9 mouse cellular contexts compared by ENCODE assay signal in genomic region chr17:35301645-35302258, GRCm38 (mm10). TPM values are rescaled to one million over a fixed set of nuclear protein-coding genes. Genes with fewer than 3 reads are reported as not detected.
DNase-seq lines count a peak whose midpoint lies in the region; ATAC-seq and TF ChIP-seq lines count a peak whose summit lies in the region.
"Had no signal": no experiment of that assay in that cellular context is flagged by ENCODE, and none has a peak within 500 bp of the region (broad histone marks: within the 10 kb centered on the region; RNA-seq: fewer than 3 reads in every experiment).

No protein-coding gene starts in this region.

- whole genome bisulfite sequencing in lung, embryonic 14.5 days, result 24% methylated on average over 13 of the region's 13 CpGs

- no peaks in the 10 kb centered on the region for H3K4me1 ChIP-seq in cortical plate, adult 2 months (ENCODE audit: control insufficient read depth, insufficient read depth, low read length)
- H3K4me1 ChIP-seq in lung, embryonic 14.5 days (ENCODE audit: insufficient read depth), result no peaks in the 10 kb centered on the region
- H3K4me1 ChIP-seq: neural tube, embryonic 12.5 days had no signal

- H3K4me3 ChIP-seq in cortical plate, adult 2 months (ENCODE audit: insufficient read depth, low read length), result no peak overlapping the region
- H3K4me3 ChIP-seq in lung, embryonic 14.5 days (ENCODE audit: low read depth, low read length), result no peak overlapping the region
- H3K4me3 ChIP-seq: neural tube, embryonic 12.5 days had no signal

- H3K9ac ChIP-seq in lung, embryonic 14.5 days, result no peak overlapping the region
- H3K9ac ChIP-seq: neural tube, embryonic 12.5 days had no signal

- peak; percentile 68 for ATAC-seq in activated CD4-positive, CD25-positive, alpha-beta regulatory T cell, adult 4 months
- ATAC-seq in lung, embryonic 14.5 days (ENCODE audit: insufficient read depth), result no peak

- H3K36me3 ChIP-seq in lung, embryonic 14.5 days (ENCODE audit: insufficient read depth), result no peaks in the 10 kb centered on the region
- H3K36me3 ChIP-seq: neural tube, embryonic 12.5 days had no signal

- H3K9me3 ChIP-seq in lung, embryonic 14.5 days (ENCODE audit: low read depth, low read length), result no peaks in the 10 kb centered on the region
- H3K9me3 ChIP-seq: neural tube, embryonic 12.5 days had no signal

- TF ChIP-seq POLR2A in cortical plate, adult 2 months (IDR thresholded peaks at IDR 0.05; ENCODE audit: extremely low read depth, insufficient read depth, low read length), result no peak

- no peak overlapping the region for H3K27ac ChIP-seq in cortical plate, adult 2 months (ENCODE audit: insufficient read depth, low read length)
- no peak overlapping the region for H3K27ac ChIP-seq in lung, embryonic 14.5 days (ENCODE audit: low read depth)
- H3K27ac ChIP-seq: neural tube, embryonic 12.5 days had no signal

- DNase-seq in CD4-positive, CD25-positive, alpha-beta regulatory T cell, adult 2 months (ENCODE audit: low read depth, low spot score), result peak; percentile 92
- DNase-seq in heart, adult 8-10 months (ENCODE audit: low spot score), result peak; percentile 94
- DNase-seq in layer of hippocampus, adult 18-20 months (ENCODE audit: low spot score in 2 of 2), result peak; percentile 67 to 91
- DNase-seq in lung, embryonic 14.5 days, result peak; percentile 80
- peak; percentile 84 for DNase-seq in right cerebral cortex, adult 18-20 months
- DNase-seq in urinary bladder, postnatal 14 days (ENCODE audit: low spot score), result peak; percentile 92

- no peaks in the 10 kb centered on the region for H3K27me3 ChIP-seq in lung, embryonic 14.5 days (ENCODE audit: insufficient read depth, low read length)
- H3K27me3 ChIP-seq: neural tube, embryonic 12.5 days had no signal

- no peak overlapping the region for H3K4me2 ChIP-seq in lung, embryonic 14.5 days
- H3K4me2 ChIP-seq: neural tube, embryonic 12.5 days had no signal

- peak; percentile 69 for TF ChIP-seq CTCF in cortical plate, adult 2 months (IDR thresholded peaks at IDR 0.05; ENCODE audit: extremely low read depth, insufficient read depth, low read length)
- peak; percentile 92 for TF ChIP-seq CTCF in lung, embryonic 14.5 days (IDR thresholded peaks at IDR 0.05; ENCODE audit: low read depth)

RNA-seq across cellular contexts. Expression of gene H2-Q1, which starts 18.5 kb away (rescaled TPM):
- not detected for polyA plus RNA-seq in activated CD4-positive, CD25-positive, alpha-beta regulatory T cell, adult 4 months (2017; shearing (Covaris generic))
- polyA plus RNA-seq in cortical plate, adult 2 months (2012; rRNA removed), result 0.68 and 0.88 TPM in 2 replicates
- total RNA-seq in heart, adult 8-10 months (2022), result 1 to 10 TPM in 3 of 4 experiments, under 1 TPM in 1; 0.53 to 1.5 (median 1.4) TPM
- total RNA-seq in layer of hippocampus, adult 18-20 months (2021), result under 1 TPM; 0.15 to 0.25 TPM
- 1.0 and 1.1 TPM in 2 replicates for polyA plus RNA-seq in lung, embryonic 14.5 days (2014; fragmentation: Nextera tagmentation; extraction: Ambion mirVana)

RNA-seq across cellular contexts. Expression of gene H2-D1, which starts 39.2 kb away (rescaled TPM):
- 1,000 to 10,000 TPM; 3,460 to 4,099 TPM for polyA plus RNA-seq in activated CD4-positive, CD25-positive, alpha-beta regulatory T cell, adult 4 months (2017; shearing (Covaris generic))
- polyA plus RNA-seq in cortical plate, adult 2 months (2012; rRNA removed), result 64.1 and 72.6 TPM in 2 replicates
- 100 to 1,000 TPM; 108 to 169 (median 117) TPM for total RNA-seq in heart, adult 8-10 months (2022)
- total RNA-seq in layer of hippocampus, adult 18-20 months (2021), result 10 to 100 TPM; 22.1 to 26.7 TPM
- 69.7 and 73.2 TPM in 2 replicates for polyA plus RNA-seq in lung, embryonic 14.5 days (2014; fragmentation: Nextera tagmentation; extraction: Ambion mirVana)

RNA-seq across cellular contexts. Expression of gene H2-Q2, which starts 40.3 kb away (rescaled TPM):
- polyA plus RNA-seq in activated CD4-positive, CD25-positive, alpha-beta regulatory T cell, adult 4 months (2017; shearing (Covaris generic)), result 1 to 10 TPM; 7.5 to 8.8 TPM
- 0.57 and 0.96 TPM in 2 replicates for polyA plus RNA-seq in cortical plate, adult 2 months (2012; rRNA removed)
- 1 to 10 TPM in 2 of 4 experiments, under 1 TPM in 2; 0.84 to 1.3 (median 1.1) TPM for total RNA-seq in heart, adult 8-10 months (2022)
- total RNA-seq in layer of hippocampus, adult 18-20 months (2021), result under 1 TPM; 0.46 to 0.50 TPM
- polyA plus RNA-seq in lung, embryonic 14.5 days (2014; fragmentation: Nextera tagmentation; extraction: Ambion mirVana), result 9.5 and 10.8 TPM in 2 replicates

Comparison
In these comparisons a context has a peak if more than half of its experiments do, and no peak if none do; other contexts are left out.
1. RNA of gene H2-D1, which starts 39.2 kb away (polyA plus RNA-seq): 3,460 to 4,099 TPM in activated CD4-positive, CD25-positive, alpha-beta regulatory T cell, adult 4 months; 69.7 to 73.2 TPM in lung, embryonic 14.5 days and 64.1 to 72.6 TPM in cortical plate, adult 2 months; every median in the first group is over 10 times any median in the second.
2. Peak in every context shown above with its lines, with median percentiles within 50 percentile points of each other: DNase-seq.